Mouse (Mus musculus): Measurements from ENCODE around the gene Pip4k2c. TPM values are rescaled to one million over a fixed set of nuclear protein-coding genes. Genes with fewer than 3 reads are reported as not detected.

Pip4k2c gene
- polyA plus RNA-seq, 1 experiment: 22.5 TPM

DNA sequence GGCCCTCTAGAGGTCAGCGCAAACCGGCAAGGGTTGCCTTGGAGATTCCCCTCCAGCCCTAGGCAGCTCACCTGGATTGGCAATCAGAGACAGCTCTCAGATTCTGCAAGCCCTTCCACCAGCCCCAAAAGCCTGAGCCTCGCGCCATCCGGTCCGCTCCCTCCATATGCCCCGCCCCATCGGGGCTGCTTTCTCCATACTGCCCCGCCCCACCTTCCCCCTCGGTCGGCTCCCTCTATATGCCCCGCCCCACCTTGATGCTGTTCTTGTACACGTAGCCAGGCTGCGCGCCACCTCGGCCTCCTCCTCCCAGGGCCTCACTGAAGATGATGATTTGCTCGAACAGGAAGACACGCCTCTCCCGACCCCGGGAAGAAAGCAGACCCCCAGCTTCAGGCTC, 27.6 kb downstream of the Pip4k2c start:
- Histone ChIP-seq H3K27me3 (ENCODE audit: control insufficient read depth, insufficient read depth, insufficient read length) (no peaks in the 10 kb centered on the region), H3K79me2 (ENCODE audit: control insufficient read depth, insufficient read depth) (no peaks in the 10 kb centered on the region), H3ac (ENCODE audit: control insufficient read depth, insufficient read length) (no peak overlapping the region), H3K4me2 (ENCODE audit: low read depth) (no peak overlapping the region), H3K36me3 (ENCODE audit: control insufficient read depth, insufficient read depth) (no peaks in the 10 kb centered on the region), H3K4me3 (no peak overlapping the region)
- no peak for TF ChIP-seq POLR2AphosphoS2 (IDR thresholded peaks at IDR 0.05; ENCODE audit: insufficient read length, low read depth)
- no peak for TF ChIP-seq SRF (IDR thresholded peaks at IDR 0.05; ENCODE audit: control insufficient read depth, insufficient read length, low read depth)
- no peak for TF ChIP-seq CEBPB (IDR thresholded peaks at IDR 0.05; ENCODE audit: insufficient read depth, poor library complexity, severe bottlenecking)
- no peak for TF ChIP-seq USF1 (IDR thresholded peaks at IDR 0.05; ENCODE audit: low read depth)
- TF ChIP-seq E2F4 (IDR thresholded peaks at IDR 0.05; ENCODE audit: insufficient read depth): no peak
- TF ChIP-seq POLR2A (IDR thresholded peaks at IDR 0.05; ENCODE audit: insufficient read length, low read depth): no peak
- no peak for TF ChIP-seq MAX (IDR thresholded peaks at IDR 0.05; ENCODE audit: low read depth)
- no peak for TF ChIP-seq REST (IDR thresholded peaks at IDR 0.05; ENCODE audit: insufficient read depth, insufficient read length)
- TF ChIP-seq TCF12 (IDR thresholded peaks at IDR 0.05; ENCODE audit: insufficient read depth, poor library complexity, severe bottlenecking): no peak

DNA sequence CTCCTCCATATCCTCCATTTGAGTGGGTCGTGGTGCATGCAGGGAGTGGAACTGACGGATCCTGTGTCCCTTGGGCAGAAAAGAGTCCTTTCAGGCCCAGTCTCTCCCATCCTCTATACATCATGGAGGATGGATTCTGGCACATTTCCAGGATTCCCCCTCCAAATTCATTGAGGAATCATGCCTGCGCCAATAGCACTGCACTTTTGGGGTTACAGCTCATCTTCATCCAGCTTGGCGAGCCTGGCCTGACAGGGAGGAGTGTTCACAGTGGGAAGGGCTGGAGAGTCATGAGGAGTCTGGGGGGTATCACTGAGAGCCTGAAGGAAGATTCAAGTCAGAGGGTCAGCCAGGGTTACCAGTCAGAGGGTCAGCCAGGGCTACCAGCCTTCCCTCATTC, 28.8 kb downstream of the Pip4k2c start:
- H3K36me3 ChIP-seq (ENCODE audit: control insufficient read depth, insufficient read depth): no peaks in the 10 kb centered on the region
- H3K79me2 ChIP-seq (ENCODE audit: control insufficient read depth, insufficient read depth): no peaks in the 10 kb centered on the region
- H3K4me2 ChIP-seq (ENCODE audit: low read depth): no peak overlapping the region
- no peaks in the 10 kb centered on the region for H3K27me3 ChIP-seq (ENCODE audit: control insufficient read depth, insufficient read depth, insufficient read length)
- H3K4me3 ChIP-seq: no peak overlapping the region
- H3ac ChIP-seq (ENCODE audit: control insufficient read depth, insufficient read length): no peak overlapping the region
- TF ChIP-seq MYOG (IDR thresholded peaks at IDR 0.05; ENCODE audit: control insufficient read depth in 1 of 3, insufficient read depth in 1 of 3, insufficient read length in 2 of 3, low read depth in 2 of 3) (no peak), TCF3 (IDR thresholded peaks at IDR 0.05; ENCODE audit: insufficient read length, low read depth) (no peak), POLR2AphosphoS2 (IDR thresholded peaks at IDR 0.05; ENCODE audit: insufficient read length, low read depth) (no peak), MYOD1 (IDR thresholded peaks at IDR 0.05; ENCODE audit: control insufficient read depth in 1 of 3, insufficient read length in 2 of 3, low read depth in 2 of 3) (no peak), POLR2A (IDR thresholded peaks at IDR 0.05; ENCODE audit: insufficient read length, low read depth) (no peak), SRF (IDR thresholded peaks at IDR 0.05; ENCODE audit: control insufficient read depth, insufficient read length, low read depth) (no peak), REST (IDR thresholded peaks at IDR 0.05; ENCODE audit: insufficient read depth, insufficient read length) (no peak), MAX (IDR thresholded peaks at IDR 0.05; ENCODE audit: low read depth) (no peak), USF1 (IDR thresholded peaks at IDR 0.05; ENCODE audit: low read depth) (no peak), E2F4 (IDR thresholded peaks at IDR 0.05; ENCODE audit: insufficient read depth) (no peak), CEBPB (IDR thresholded peaks at IDR 0.05; ENCODE audit: insufficient read depth, poor library complexity, severe bottlenecking) (no peak), TCF12 (IDR thresholded peaks at IDR 0.05; ENCODE audit: insufficient read depth, poor library complexity, severe bottlenecking) (no peak)

DNA sequence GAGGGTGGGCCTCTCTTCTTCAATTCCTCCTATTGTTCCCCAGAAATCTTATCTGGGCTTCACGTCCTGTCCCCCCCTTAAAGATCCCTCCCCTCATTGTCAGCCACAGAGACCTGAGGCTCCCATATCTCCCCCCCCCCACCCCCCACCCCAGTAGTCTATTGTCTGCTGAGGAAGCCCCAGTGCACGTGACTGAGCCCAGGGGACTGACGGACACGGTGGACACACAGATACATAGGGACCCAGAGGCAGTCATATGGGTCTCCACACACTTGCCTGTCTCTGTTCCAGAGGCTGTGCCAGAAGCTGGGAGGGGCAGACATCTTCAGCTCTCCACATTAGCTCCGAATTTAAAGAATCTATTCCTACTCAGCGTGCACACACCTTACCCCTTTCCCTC, 29.8 kb downstream of the Pip4k2c start:
- Histone ChIP-seq H3K27me3 (ENCODE audit: control insufficient read depth, insufficient read depth, insufficient read length) (no peaks in the 10 kb centered on the region), H3ac (ENCODE audit: control insufficient read depth, insufficient read length) (no peak overlapping the region), H3K4me2 (ENCODE audit: low read depth) (no peak overlapping the region), H3K36me3 (ENCODE audit: control insufficient read depth, insufficient read depth) (no peaks in the 10 kb centered on the region), H3K4me3 (no peak overlapping the region), H3K79me2 (ENCODE audit: control insufficient read depth, insufficient read depth) (no peaks in the 10 kb centered on the region)
- TF ChIP-seq E2F4 (IDR thresholded peaks at IDR 0.05; ENCODE audit: insufficient read depth): no peak
- TF ChIP-seq REST (IDR thresholded peaks at IDR 0.05; ENCODE audit: insufficient read depth, insufficient read length): no peak
- no peak for TF ChIP-seq TCF3 (IDR thresholded peaks at IDR 0.05; ENCODE audit: insufficient read length, low read depth)
- no peak for TF ChIP-seq MYOD1 (IDR thresholded peaks at IDR 0.05; ENCODE audit: control insufficient read depth in 1 of 3, insufficient read length in 2 of 3, low read depth in 2 of 3)
- TF ChIP-seq MYOG (IDR thresholded peaks at IDR 0.05; ENCODE audit: control insufficient read depth in 1 of 3, insufficient read depth in 1 of 3, insufficient read length in 2 of 3, low read depth in 2 of 3): no peak
- no peak for TF ChIP-seq POLR2AphosphoS2 (IDR thresholded peaks at IDR 0.05; ENCODE audit: insufficient read length, low read depth)
- TF ChIP-seq TCF12 (IDR thresholded peaks at IDR 0.05; ENCODE audit: insufficient read depth, poor library complexity, severe bottlenecking): no peak
- TF ChIP-seq MAX (IDR thresholded peaks at IDR 0.05; ENCODE audit: low read depth): no peak
- TF ChIP-seq USF1 (IDR thresholded peaks at IDR 0.05; ENCODE audit: low read depth): no peak
- TF ChIP-seq POLR2A (IDR thresholded peaks at IDR 0.05; ENCODE audit: insufficient read length, low read depth): no peak
- TF ChIP-seq SRF (IDR thresholded peaks at IDR 0.05; ENCODE audit: control insufficient read depth, insufficient read length, low read depth): no peak
- no peak for TF ChIP-seq CEBPB (IDR thresholded peaks at IDR 0.05; ENCODE audit: insufficient read depth, poor library complexity, severe bottlenecking)

DNA sequence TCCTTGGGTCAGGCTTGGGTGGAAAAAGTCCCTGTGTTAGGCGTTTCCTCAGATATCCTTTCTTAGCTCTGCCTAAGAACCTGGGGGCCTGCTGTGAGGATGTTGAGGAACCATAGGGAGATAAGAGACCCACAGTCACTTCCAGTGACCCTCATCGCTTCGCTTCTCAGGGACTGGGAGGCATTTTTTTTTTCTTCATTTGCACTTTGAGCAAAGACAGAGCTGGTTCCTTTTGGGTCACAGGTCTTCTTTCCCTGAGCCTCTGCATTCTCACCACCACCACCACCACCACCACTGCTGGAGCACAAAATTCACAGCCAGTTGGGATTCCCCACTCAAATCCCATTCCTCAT, 30.7 kb downstream of the Pip4k2c start:
- Histone ChIP-seq H3ac (ENCODE audit: control insufficient read depth, insufficient read length) (no peak overlapping the region), H3K4me3 (no peak overlapping the region), H3K79me2 (ENCODE audit: control insufficient read depth, insufficient read depth) (no peaks in the 10 kb centered on the region), H3K27me3 (ENCODE audit: control insufficient read depth, insufficient read depth, insufficient read length) (no peaks in the 10 kb centered on the region), H3K36me3 (ENCODE audit: control insufficient read depth, insufficient read depth) (no peaks in the 10 kb centered on the region), H3K4me2 (ENCODE audit: low read depth) (no peak overlapping the region)
- TF ChIP-seq USF1 (IDR thresholded peaks at IDR 0.05; ENCODE audit: low read depth): no peak
- no peak for TF ChIP-seq POLR2A (IDR thresholded peaks at IDR 0.05; ENCODE audit: insufficient read length, low read depth)
- TF ChIP-seq MAX (IDR thresholded peaks at IDR 0.05; ENCODE audit: low read depth): no peak
- no peak for TF ChIP-seq TCF3 (IDR thresholded peaks at IDR 0.05; ENCODE audit: insufficient read length, low read depth)
- no peak for TF ChIP-seq CEBPB (IDR thresholded peaks at IDR 0.05; ENCODE audit: insufficient read depth, poor library complexity, severe bottlenecking)
- no peak for TF ChIP-seq E2F4 (IDR thresholded peaks at IDR 0.05; ENCODE audit: insufficient read depth)
- no peak for TF ChIP-seq MYOG (IDR thresholded peaks at IDR 0.05; ENCODE audit: control insufficient read depth in 1 of 3, insufficient read depth in 1 of 3, insufficient read length in 2 of 3, low read depth in 2 of 3)
- TF ChIP-seq POLR2AphosphoS2 (IDR thresholded peaks at IDR 0.05; ENCODE audit: insufficient read length, low read depth): no peak
- TF ChIP-seq MYOD1 (IDR thresholded peaks at IDR 0.05; ENCODE audit: control insufficient read depth in 1 of 3, insufficient read length in 2 of 3, low read depth in 2 of 3): no peak
- TF ChIP-seq SRF (IDR thresholded peaks at IDR 0.05; ENCODE audit: control insufficient read depth, insufficient read length, low read depth): no peak
- TF ChIP-seq TCF12 (IDR thresholded peaks at IDR 0.05; ENCODE audit: insufficient read depth, poor library complexity, severe bottlenecking): no peak
- TF ChIP-seq REST (IDR thresholded peaks at IDR 0.05; ENCODE audit: insufficient read depth, insufficient read length): no peak
